Mouse (Mus musculus) C2C12 (cell line): Measurements from ENCODE around the gene Sertad3. TPM values are rescaled to one million over a fixed set of nuclear protein-coding genes. Genes with fewer than 3 reads are reported as not detected.

Experiments
- H3K27me3 ChIP-seq: one replicate; pipeline ENCODE4 v1.6.1; 2011; ENCODE audit not compliant: control insufficient read depth, insufficient read depth, insufficient read length
- H3K36me3 ChIP-seq: one replicate; pipeline ENCODE4 v1.6.1; 2011; ENCODE audit not compliant: control insufficient read depth, insufficient read depth
- H3K4me3 ChIP-seq: one replicate; pipeline ENCODE4 v1.5.1; 2011; ENCODE audit warnings: mild to moderate bottlenecking, control low read depth; ENCODE audit not compliant: poor library complexity, insufficient read depth, severe bottlenecking
- H3K79me2 ChIP-seq: one replicate; pipeline ENCODE4 v1.6.1; 2011; ENCODE audit not compliant: control insufficient read depth, insufficient read depth
- H3K79me3 ChIP-seq: one replicate; pipeline ENCODE4 v1.6.1; 2011; ENCODE audit warnings: low read depth, control low read depth
- H3ac ChIP-seq: one replicate; pipeline ENCODE3; 2011; ENCODE audit warnings: low read depth; ENCODE audit not compliant: control insufficient read depth, insufficient read length
- CEBPB ChIP-seq: IDR thresholded peaks from one replicate; pipeline ENCODE4 v1.6.1; 2011; ENCODE audit warnings: low read depth, mild to moderate bottlenecking, control low read depth, moderate library complexity
- CTCF ChIP-seq: IDR thresholded peaks from one replicate; pipeline ENCODE4 v1.5.1; 2011; ENCODE audit not compliant: control insufficient read depth, insufficient read depth, insufficient read length
- FOSL1 ChIP-seq: IDR thresholded peaks from one replicate; pipeline ENCODE4 v1.8.0; 2011; ENCODE audit warnings: mild to moderate bottlenecking, low read length; ENCODE audit not compliant: poor library complexity, insufficient read depth, severe bottlenecking
- MAX ChIP-seq: IDR thresholded peaks from one replicate; pipeline ENCODE4 v1.6.1; 2011; ENCODE audit warnings: mild to moderate bottlenecking, control low read depth
- MYOD1 ChIP-seq: IDR thresholded peaks from one replicate; pipeline ENCODE4 v1.6.1; 2011; ENCODE audit warnings: low read depth; ENCODE audit not compliant: control insufficient read depth, insufficient read length
- MYOG ChIP-seq: IDR thresholded peaks from one replicate; pipeline ENCODE4 v1.6.1; 2011; ENCODE audit not compliant: control insufficient read depth, insufficient read length; ENCODE audit errors: extremely low read depth
- USF1 ChIP-seq: IDR thresholded peaks from one replicate; pipeline ENCODE4 v1.6.1; 2011; ENCODE audit warnings: low read depth, mild to moderate bottlenecking, control low read depth, moderate library complexity
- polyA plus RNA-seq: library from polyadenylated mRNA; unstranded; fragments of >200 nt; fragmentation: generic; extraction: Trizol; gene quantifications from one replicate; pipeline ENCODE4 v1.2.1, GENCODE M21; 2012; ENCODE audit warnings: missing spikeins

Sertad3 gene
- polyA plus RNA-seq, 1 experiment: 12.5 TPM

GRCm38 (mm10) chr7:27518314-27518713 lies 44.7 kb downstream of the Sertad3 start:
- Histone ChIP-seq H3K4me3 (no peak overlapping the region), H3ac (no peak overlapping the region), H3K36me3 (no peaks in the 10 kb centered on the region), H3K79me2 (no peaks in the 10 kb centered on the region), H3K27me3 (no peaks in the 10 kb centered on the region), H3K79me3 (no peaks in the 10 kb centered on the region)
- TF ChIP-seq CTCF: no peak
- TF ChIP-seq MYOG: no peak
- no peak for TF ChIP-seq MYOD1
- no peak for TF ChIP-seq USF1
- TF ChIP-seq FOSL1: no peak
- TF ChIP-seq MAX: no peak
- TF ChIP-seq CEBPB: no peak

GRCm38 (mm10) chr7:27520104-27520503 lies 46.5 kb downstream of the Sertad3 start:
- TF ChIP-seq CTCF (no peak), MAX (no peak), MYOD1 (no peak), FOSL1 (no peak), CEBPB (no peak), USF1 (no peak)
- Histone ChIP-seq H3K79me3 (no peaks in the 10 kb centered on the region), H3K27me3 (no peaks in the 10 kb centered on the region), H3K79me2 (no peaks in the 10 kb centered on the region), H3ac (no peak overlapping the region), H3K36me3 (no peaks in the 10 kb centered on the region), H3K4me3 (no peak overlapping the region)

DNA sequence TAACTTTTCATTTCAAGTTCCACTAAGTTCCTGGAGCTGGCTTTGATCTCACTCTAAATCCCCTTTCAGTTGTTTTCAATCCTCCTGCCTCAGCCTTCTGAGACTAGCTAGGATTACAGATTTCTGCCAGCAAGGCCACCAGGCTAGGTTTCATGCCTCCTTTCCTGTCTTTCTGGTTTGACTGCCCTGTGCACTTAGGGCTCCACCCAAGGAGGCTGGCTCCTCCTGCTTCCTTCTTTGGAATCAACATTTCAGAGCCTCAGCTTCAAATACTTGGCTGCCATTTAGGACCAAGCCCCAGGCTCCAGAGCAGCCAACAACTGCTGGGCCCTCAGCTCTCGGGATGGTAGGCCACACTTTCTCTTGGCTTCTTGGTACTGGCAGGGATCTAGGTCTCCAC lies 47.0 kb downstream of the Sertad3 start:
- TF ChIP-seq CEBPB: no peak
- TF ChIP-seq MYOD1: no peak
- TF ChIP-seq CTCF: no peak
- no peak for TF ChIP-seq USF1
- no peak for TF ChIP-seq MYOG
- H3K79me3 ChIP-seq: no peaks in the 10 kb centered on the region
- H3ac ChIP-seq: no peak overlapping the region
- no peaks in the 10 kb centered on the region for H3K36me3 ChIP-seq
- H3K79me2 ChIP-seq: no peaks in the 10 kb centered on the region
- H3K4me3 ChIP-seq: no peak overlapping the region
- no peaks in the 10 kb centered on the region for H3K27me3 ChIP-seq

DNA sequence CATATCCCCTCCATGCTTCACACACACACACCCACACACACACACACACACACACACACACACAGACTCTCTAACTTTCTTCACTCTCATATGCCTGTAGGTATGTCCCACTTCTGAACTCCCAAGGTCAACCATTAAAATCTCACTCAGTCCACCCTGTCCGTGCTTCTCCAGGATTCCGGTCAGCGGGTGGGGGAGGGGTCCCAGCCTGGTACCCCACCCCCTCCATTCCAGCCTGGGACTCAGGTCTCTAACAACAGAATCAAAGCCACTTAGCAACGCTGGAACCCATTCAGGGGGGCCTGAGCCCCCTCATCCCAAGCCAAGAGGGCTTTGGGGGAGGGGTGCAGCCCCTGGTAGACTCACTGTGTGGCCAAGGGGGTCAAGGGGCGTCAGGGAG lies 49.4 kb downstream of the Sertad3 start, which contains the start of gene Hipk4:
TSS of gene Hipk4 (plus strand) at position 301 of the 400 bp plus-strand sequence.
- no peak for TF ChIP-seq MYOD1
- TF ChIP-seq MAX: no peak
- no peak for TF ChIP-seq MYOG
- no peak for TF ChIP-seq USF1
- no peak for TF ChIP-seq FOSL1
- TF ChIP-seq CTCF: no peak
- TF ChIP-seq CEBPB: no peak
- Histone ChIP-seq H3K27me3 (no peaks in the 10 kb centered on the region), H3K4me3 (no peak within 1 kb of the TSS), H3K79me2 (no peaks in the 10 kb centered on the region), H3K36me3 (no peaks in the 10 kb centered on the region), H3K79me3 (no peaks in the 10 kb centered on the region), H3ac (no peak within 1 kb of the TSS)

- Histone ChIP-seq H3ac (no peak overlapping the region), H3K4me3 (no peak overlapping the region), H3K36me3 (no peaks in the 10 kb centered on the region), H3K27me3 (no peaks in the 10 kb centered on the region), H3K79me2 (no peaks in the 10 kb centered on the region), H3K79me3 (no peaks in the 10 kb centered on the region)
- TF ChIP-seq MAX: no peak
- no peak for TF ChIP-seq MYOD1
- no peak for TF ChIP-seq FOSL1
- no peak for TF ChIP-seq CTCF
- TF ChIP-seq MYOG: no peak
- TF ChIP-seq USF1: no peak
- no peak for TF ChIP-seq CEBPB
Observed at GRCm38 (mm10) chr7:27523805-27524204, 50.2 kb downstream of the Sertad3 start.

GRCm38 (mm10) chr7:27526039-27526827 lies 52.7 kb downstream of the Sertad3 start:
- no peaks in the 10 kb centered on the region for H3K27me3 ChIP-seq
- H3K36me3 ChIP-seq: no peaks in the 10 kb centered on the region
- H3ac ChIP-seq: no peak overlapping the region
- no peak for TF ChIP-seq MAX
- TF ChIP-seq MYOD1: no peak
- peak; percentile 63 for TF ChIP-seq CTCF
- TF ChIP-seq MYOG: no peak
- TF ChIP-seq USF1: no peak
- no peaks in the 10 kb centered on the region for H3K79me2 ChIP-seq
- no peaks in the 10 kb centered on the region for H3K79me3 ChIP-seq
- no peak overlapping the region for H3K4me3 ChIP-seq

Other genes starting within 250 kb of the Sertad3 start
- gene Itpkc, start 245.1 kb upstream of the Sertad3 start, polyA plus RNA-seq: 5.7 TPM
- gene Coq8b, start 240.7 kb upstream of the Sertad3 start, polyA plus RNA-seq: 9.3 TPM
- gene Numbl, start 215.3 kb upstream of the Sertad3 start, polyA plus RNA-seq: 11.7 TPM
- 22.9 TPM for gene Ltbp4, start 136.1 kb upstream of the Sertad3 start, polyA plus RNA-seq
- 27.6 TPM for gene Shkbp1, start 117.7 kb upstream of the Sertad3 start, polyA plus RNA-seq
- not detected for gene Gm20479, start 116.3 kb upstream of the Sertad3 start, polyA plus RNA-seq
- 0.25 TPM for gene Sptbn4, start 26.1 kb upstream of the Sertad3 start, polyA plus RNA-seq
- 78.4 TPM for gene Blvrb, start 25.8 kb upstream of the Sertad3 start, polyA plus RNA-seq
- 87.3 TPM for gene Sertad1, start 13.1 kb downstream of the Sertad3 start, polyA plus RNA-seq
- gene Prx, start 25.6 kb downstream of the Sertad3 start, polyA plus RNA-seq: 5.3 TPM
- gene Hipk4, start 49.5 kb downstream of the Sertad3 start, polyA plus RNA-seq: 0.70 TPM
- 60.5 TPM for gene Pld3, start 79.5 kb downstream of the Sertad3 start, polyA plus RNA-seq
- 26.9 TPM for gene 2310022A10Rik, start 79.5 kb downstream of the Sertad3 start, polyA plus RNA-seq
- gene Akt2, start 117.8 kb downstream of the Sertad3 start, polyA plus RNA-seq: 102 TPM
- 0.11 TPM for gene Ttc9b, start 180.1 kb downstream of the Sertad3 start, polyA plus RNA-seq
- gene Map3k10, start 200.8 kb downstream of the Sertad3 start, polyA plus RNA-seq: 31.4 TPM
- 0.75 TPM for gene Zfp607b, start 215.6 kb downstream of the Sertad3 start, polyA plus RNA-seq